Mouse (Mus musculus) gastrocnemius, postnatal 4 days (tissue): ENCODE data around the gene Synpo2l. TPM values are rescaled to one million over a fixed set of nuclear protein-coding genes. Genes with fewer than 3 reads are reported as not detected.
"Not testable (repeated sequence)": the region's sequence is repeated elsewhere in the genome, so short reads cannot be mapped to it uniquely, and the experiment has no call there.

Experiments used
- DNase-seq, 2 experiments: peaks; one replicate each; pipeline ENCODE4 v3.0.0; 2021 to 2022; ENCODE audit warnings: low spot score in 2 of 2, mixed read lengths in 2 of 2
- long read RNA-seq, 2 experiments: library from polyadenylated mRNA; stranded (forward); transcript quantifications; one replicate each; pipeline ENCODE4 v2.0.0; 2021
- total RNA-seq, 2 experiments: library from RNA; stranded (reverse); gene quantifications; 2 replicates each; pipeline ENCODE4 v1.2.3; 2021

Gene Synpo2l
- total RNA-seq, result 100 to 1,000 TPM; 274 to 291 TPM
- long read RNA-seq, experiment 1, full-length matches to known transcripts, result 144 of 320 reads
- long read RNA-seq, experiment 1, partial matches to known transcripts, result 6 of 320 reads
- long read RNA-seq, experiment 1, other reads (novel, unspliced or antisense), result 170 of 320 reads
- long read RNA-seq, experiment 2, full-length matches to known transcripts, result 198 of 418 reads
- long read RNA-seq, experiment 2, partial matches to known transcripts, result 15 of 418 reads
- long read RNA-seq, experiment 2, other reads (novel, unspliced or antisense), result 205 of 418 reads

DNA sequence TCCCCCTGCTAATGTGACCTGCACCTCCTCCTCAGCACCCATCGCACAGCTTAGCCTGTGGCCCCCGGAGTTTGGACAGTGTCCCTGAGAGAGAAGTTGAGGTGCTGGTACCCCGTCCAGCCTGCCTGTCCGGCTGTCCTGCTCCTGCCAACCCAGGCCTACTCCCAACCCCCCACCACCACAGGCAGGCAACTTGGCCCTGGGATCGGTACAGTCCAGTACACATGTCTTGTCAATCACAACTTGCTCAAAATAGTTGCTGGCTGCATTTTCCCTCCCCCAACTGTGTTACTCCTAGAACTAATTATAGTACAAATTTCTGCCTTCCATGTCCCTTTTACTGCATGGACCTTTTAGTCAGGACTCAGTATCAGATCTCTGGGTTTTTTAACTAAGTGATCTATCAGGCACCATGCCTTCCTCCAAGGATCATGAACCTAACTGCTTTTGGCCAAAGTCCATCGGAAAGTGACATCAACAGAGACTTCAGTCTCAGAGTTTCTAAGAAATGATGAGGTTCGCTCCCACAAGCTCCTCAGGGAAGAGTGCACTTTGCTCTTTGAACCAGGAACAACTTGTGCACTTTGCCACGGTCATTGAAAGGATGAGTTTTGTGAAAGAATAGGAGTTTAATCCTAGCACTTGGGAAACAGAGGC lies at the start of gene Synpo2l:
Gene Synpo2l, minus strand, starts transcription at position 201 of the 657 bp plus-strand sequence.
- peak in 1 of 2 experiments; percentile 59 for DNase-seq

DNA sequence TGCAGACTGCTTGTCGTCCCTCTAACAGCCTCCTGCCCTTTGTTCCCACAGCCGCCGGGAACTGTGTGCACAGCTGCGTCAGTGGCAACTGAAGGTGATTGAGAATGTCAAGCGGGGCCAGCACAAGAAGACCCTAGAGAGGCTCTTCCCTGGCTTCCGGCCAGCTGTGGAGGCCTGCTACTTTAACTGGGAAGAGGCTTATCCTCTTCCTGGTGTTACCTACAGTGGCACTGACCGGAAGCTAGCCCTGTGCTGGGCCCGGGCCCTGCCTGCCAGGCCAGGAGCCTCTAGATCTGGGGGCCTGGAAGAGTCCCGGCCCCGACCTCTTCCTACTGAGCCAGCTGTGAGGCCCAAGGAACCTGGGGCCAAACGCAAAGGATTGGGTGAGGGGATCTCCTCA lies 45.7 kb upstream of the Synpo2l start:
- no peak for DNase-seq

DNA sequence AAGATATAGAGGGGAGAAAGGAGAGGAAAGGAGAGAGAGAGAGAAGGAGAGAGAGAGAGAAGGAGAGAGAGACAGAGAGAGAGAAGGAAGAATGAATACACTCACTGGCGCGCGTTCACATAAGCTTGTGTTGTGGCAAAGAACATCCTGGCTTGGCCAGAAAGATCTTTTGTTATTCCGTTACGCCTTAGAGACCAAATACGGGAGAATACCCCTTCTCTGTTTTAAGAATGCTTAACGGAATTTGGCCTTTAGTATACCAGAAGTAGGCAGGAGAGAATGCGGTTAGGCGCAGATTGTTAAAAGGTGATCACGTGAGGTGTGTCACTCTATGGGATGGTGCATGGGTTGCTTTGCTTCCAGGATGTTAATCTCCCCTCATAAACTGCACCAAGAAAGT lies 40.1 kb upstream of the Synpo2l start:
- no peak for DNase-seq

DNA sequence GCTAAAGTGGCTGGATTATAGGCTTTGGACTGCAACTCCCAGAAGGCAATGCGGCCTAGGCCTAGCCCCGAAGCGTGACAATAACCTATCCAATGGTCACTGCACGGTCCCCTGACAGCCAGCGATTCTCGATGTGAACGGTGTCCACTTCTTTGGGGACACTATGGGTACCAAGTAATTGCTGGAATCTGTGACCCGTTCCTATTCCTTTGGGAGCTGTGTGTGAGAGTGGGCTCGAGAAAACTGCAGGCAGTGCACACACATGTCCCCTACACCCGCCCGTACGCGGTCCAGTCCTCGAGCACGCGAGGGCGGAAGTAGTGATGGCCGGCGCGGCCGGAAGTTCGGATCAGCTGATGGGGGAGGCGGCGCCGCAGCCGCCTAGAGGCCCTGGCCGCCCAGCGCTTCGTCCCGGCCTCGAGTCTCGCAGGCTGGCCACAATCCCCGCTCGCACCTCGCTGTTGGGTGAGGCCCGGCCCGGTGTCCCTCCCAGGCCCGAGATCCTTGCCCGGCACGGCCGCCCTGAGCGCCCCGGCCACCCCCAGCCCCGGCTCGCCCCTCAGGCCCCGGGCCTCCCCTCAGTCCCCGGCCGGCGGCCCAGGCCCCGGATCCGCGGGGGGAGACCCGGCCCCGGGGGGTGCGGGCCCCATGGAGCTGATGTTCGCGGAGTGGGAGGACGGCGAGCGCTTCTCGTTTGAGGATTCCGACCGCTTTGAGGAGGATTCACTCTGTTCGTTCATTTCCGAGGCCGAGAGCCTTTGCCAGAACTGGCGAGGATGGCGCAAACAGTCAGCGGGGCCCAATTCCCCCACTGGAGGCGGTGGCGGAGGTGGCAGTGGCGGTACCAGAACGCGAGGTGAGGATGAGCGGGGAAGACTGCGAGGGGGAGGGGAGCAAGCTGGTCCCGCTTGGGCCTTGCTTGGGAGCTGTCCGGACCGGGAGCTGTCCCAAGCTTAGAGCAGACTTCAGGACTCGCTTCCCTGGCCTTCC lies 39.3 kb upstream of the Synpo2l start, which contains the start of gene Zswim8:
Gene Zswim8, plus strand, starts transcription at position 352 of the 990 bp plus-strand sequence.
- DNase-seq, result peak; percentile 80 to 91

DNA sequence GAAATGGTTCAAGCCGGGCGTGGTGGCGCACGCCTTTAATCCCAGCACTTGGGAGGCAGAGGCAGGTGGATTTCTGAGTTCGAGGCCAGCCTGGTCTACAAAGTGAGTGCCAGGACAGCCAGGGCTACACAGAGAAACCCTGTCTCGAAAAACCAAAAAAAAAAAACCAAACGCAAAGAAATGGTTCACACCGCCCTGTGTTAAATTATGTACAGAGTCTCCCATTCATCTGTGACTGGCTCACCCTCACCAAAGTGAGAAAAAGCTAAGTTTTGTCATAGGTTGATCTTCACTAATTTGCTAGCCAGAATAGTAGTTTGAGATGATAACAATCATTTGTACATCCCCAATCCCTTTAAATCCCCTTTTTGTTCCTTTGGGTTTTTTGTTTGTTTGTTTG lies 35.3 kb upstream of the Synpo2l start:
- DNase-seq, result not testable (repeated sequence)

DNA sequence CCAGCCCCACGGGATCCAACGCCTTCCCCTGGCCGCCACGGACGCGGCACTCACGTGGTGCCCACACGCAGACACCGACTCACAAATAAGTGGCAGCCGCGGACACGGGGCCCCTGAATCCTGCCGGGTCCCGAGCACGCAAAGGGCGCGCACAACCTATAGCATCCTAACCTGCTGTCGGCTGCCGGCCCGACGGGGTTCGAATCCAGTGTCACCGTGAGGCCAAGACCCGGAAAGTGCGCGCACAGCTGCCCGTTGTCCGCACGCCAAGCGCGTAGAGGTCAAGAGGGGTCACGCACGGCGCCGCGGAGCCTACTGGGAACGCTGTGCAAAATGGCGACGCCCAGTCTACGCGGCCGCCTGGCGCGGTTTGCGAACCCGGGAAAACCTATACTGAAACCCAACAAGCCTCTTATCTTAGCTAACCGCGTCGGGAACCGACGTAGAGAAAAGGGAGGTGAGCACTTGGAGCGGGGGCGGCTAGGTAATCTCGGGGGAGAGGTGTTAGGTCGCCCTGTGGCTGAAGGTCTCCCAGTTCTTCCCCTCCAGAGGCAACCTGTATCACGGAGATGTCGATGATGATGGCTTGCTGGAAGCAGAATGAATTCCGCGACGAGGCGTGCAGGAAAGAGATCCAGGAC lies 34.7 kb upstream of the Synpo2l start, which contains the start of gene Chchd1:
Gene Chchd1, plus strand, starts transcription at position 266 of the 641 bp plus-strand sequence.
- DNase-seq, result peak; percentile 88 to 95

DNA sequence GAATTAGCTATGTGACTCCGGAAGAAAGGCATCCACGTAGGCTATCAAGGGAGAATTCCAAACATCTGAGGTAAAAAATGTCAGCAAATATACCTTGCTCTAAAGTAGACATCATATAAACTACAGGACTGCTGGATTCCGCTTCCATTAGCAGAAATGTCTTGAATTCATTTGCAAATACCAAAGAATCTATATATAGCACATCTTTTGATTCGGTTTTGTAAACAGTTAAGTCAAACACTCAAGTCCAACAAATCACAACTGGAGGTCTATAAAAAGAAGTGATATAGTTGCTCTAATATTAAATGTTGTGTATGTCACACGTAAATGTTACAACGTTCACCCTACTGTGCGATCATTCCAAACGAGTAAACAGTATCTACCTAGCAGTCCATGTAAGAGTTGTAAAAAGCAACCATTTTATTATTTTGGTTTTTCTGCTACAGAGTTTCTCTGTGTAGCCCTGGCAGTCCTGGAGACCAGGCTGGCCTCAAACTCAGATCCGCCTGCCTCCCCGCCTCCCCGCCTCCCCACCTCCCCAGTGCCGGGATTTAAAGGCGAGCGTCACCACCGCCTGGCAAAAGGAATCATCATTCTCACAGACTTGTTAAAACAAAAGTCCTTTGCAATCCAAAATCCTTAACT lies 34.1 kb upstream of the Synpo2l start:
- no peak for DNase-seq

DNA sequence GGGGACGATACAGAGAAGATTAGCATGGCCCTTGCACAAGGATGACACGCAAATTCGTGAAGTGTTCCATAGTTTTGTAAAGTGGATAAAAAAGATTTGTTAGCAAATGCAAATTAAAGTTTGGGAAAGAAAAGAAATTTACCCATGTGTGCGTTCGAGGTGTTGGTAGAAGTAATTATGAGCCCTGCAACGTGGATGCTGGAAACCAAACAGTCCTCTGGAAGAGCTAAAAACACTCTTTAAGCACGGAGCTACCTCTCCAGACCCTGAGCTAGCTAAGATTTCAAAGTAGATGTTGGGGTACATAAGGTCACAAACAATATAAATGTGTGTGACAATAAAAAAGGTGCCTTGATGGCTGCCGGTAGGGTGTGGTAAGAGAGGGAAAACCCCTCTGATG lies 33.4 kb upstream of the Synpo2l start:
- no peak for DNase-seq

DNA sequence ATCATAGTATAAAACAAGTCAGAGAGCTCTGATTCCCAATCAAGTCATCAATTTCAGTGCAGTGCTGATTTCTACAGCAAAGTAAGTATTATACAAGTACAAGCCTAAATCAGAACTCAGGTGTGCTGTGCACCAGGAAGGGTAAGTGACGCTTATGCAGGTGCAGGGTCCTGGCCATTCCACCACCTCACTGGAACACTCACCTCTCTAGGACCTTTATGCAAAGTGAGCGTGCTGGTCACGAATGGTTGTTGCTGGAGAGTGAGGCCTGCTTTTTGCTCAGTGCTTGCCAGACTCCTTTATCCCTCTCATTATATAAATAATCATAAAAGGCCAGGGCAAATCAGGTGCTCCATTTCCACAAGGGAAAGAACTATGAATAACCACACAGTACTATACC lies 32.2 kb upstream of the Synpo2l start:
- DNase-seq, result no peak

DNA sequence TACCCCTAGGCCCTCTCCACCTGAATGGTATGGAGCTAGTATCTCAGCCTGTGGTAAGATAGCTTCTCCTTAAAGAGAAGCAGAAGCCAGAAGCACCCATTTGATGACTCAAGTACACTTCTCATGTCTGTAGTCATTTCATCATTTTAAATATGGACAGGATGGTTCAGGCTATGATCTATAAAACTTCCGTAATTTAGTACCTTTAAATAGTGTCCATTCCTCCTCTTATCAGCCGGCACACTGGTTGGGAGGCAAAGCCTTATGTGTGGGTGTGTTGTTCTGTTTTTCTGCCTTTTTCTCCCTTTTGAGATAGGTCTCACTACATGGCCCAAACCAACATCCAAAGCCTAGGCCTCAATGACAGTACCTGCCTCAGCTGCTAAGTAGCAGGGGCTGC lies 30.4 kb upstream of the Synpo2l start:
- DNase-seq, result no peak

DNA sequence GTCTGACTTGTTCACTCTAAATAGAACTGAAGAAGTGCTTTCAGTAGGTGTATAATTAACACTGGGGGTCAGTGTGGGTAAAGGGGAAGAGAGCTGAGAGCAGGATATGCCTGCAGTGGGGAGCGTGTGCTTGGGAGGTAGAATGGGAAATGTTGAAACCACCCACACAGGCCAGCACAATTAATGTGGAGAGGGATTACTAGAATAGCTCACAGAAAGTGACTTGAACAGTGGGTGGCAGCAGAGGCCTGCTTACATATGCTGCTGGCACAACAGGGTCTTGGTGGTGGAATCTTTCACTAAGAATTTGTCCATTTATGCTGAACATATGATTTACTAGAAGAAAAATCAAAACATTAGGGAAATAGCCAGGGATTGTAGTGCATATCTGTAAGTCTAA lies 28.8 kb upstream of the Synpo2l start:
- DNase-seq, result no peak

DNA sequence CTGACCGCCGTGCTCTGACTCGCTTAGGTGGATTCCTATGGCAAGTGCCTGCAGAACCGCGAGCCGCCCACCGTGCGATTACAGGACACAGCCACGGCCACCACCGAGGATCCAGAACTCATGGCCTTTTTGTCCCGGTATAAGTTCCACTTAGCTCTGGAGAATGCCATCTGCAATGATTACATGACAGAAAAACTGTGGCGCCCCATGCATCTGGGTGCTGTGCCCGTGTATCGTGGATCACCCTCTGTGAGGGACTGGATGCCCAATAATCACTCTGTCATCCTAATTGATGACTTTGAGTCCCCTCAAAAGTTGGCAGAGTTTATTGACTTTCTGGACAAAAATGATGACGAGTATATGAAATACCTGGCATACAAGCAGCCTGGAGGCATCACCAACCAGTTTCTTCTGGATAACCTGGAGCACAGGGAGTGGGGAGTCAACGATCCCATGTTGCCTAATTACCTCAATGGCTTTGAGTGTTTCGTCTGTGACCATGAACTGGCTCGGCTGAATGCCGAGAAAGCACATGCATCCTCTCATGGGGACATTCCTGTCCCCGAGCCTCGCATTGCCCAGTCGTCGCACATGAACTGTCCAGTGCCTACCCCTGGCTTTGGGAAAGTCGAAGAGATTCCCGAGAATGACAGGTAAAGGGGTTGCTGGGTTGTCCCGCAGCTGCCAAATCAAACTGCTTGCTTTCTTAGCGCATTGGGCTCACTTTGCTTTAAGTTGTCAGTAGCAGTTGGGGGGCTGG lies 27.8 kb upstream of the Synpo2l start:
- no peak for DNase-seq

DNA sequence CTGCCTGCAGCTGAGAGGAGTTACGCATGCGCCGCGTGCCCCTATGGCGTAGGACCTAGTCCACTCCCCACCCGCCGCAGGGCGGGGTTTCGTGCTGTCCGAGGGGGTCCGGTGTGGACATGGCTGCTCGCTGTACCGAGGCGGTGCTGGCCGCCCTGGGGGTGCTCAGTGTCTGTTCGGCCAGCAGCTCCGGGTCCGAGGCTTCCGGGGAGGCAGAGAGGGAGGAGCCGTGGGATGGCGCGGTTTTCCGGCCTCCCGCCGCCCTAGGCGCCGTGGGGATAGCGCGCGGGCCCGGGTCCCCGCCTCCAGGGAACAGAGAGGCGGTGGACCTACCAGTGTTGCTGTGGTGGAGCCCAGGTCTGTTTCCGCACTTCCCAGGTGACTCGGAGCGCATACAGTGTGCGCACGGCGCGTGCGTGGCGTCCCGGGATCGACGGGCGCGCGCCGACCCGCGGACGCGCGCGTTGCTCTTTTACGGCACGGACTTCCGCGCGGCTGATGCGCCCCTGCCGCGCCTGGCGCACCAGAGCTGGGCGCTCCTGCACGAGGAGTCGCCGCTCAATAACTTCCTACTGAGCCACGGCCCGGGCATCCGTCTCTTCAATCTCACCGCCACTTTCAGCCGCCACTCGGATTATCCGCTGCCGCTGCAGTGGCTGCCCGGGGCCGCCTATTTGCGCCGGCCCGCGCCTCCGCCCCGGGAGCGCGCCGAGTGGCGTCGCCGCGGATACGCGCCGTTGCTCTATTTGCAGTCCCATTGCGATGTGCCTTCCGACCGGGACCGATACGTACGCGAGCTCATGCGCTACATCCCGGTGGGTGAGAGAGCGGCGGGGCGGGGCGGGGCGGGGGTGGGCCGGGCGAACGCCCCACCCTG lies 27.0 kb upstream of the Synpo2l start, which contains the start of gene Fut11:
Gene Fut11, plus strand, starts transcription at position 85 of the 877 bp plus-strand sequence.
- DNase-seq, result peak; percentile 83 to 92

DNA sequence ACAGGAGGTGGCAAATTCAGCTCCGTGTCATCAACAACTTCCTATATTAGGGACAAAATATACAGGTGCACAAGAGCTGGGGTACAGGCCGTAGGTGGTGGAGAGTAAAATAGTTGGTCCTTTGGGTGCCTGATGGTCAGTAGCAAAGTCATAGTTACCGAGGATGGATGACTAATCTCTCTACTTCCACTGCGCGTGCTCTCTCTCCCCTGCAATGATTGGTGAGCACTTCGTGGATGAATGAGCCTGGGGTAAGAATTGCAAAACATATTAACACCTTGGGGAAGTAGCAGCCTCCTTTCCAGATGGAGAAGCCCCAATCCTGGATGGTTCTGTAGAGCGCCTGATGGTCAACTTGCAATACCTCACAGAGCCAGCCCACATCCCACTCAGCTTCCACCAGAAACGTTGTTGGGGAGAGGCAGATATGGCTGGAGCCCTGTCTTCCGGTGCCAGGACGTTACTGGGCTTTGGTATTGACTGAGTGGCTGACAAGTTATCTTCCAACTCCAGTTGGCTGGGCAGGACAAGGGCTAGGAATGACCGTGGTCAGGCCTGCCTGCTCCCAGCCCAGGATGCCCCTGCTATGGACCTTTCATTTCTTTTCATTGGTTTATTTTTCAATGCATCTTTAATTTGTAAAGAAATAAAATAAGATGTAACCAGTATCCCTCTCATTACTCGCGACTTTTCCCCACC lies 26.2 kb upstream of the Synpo2l start:
- DNase-seq, result peak in 1 of 2 experiments; percentile 25

DNA sequence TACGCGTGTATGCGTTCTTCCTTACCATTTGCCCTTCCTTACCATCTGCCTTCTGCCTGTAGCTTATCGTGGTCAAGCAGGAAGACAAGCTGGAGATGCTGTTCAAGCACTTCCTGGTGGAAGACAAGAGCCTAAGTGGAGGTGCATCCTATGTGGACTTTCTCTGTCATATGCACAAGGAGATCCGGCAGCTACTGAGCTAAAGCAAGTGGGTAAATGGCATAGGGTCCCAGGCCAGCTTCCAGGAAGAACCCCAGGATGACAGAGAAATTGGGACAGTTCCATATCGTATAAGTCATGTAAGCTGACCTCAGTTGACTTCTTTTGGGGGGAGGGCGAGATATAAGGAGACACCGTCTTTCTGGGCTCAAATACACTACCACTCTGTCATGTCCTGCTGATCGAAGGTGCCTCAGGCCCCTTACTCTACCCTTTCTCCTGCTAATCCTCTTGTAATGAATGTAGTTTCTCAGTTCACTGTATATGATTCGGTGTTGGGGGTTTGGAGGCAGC lies 25.5 kb upstream of the Synpo2l start:
- no peak for DNase-seq

DNA sequence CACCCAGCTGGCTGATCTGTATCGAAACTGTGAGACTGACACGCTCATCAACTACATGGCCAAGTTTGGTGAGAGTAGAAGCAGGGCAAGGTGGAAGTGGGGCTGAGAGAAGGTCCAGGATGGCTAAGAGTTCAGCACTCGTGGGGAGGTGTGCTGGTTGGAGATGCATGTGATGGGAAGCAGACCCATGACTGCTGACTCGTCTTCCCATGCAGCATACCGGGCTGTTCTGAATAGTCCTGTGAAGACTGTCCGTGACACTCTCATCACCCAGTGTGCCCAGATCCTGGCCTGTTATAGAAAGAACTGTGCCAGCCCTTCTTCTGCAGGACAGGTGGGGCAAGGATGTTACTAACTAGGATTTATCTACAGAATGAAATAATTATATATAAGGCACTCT lies 23.6 kb upstream of the Synpo2l start:
- no peak for DNase-seq

DNA sequence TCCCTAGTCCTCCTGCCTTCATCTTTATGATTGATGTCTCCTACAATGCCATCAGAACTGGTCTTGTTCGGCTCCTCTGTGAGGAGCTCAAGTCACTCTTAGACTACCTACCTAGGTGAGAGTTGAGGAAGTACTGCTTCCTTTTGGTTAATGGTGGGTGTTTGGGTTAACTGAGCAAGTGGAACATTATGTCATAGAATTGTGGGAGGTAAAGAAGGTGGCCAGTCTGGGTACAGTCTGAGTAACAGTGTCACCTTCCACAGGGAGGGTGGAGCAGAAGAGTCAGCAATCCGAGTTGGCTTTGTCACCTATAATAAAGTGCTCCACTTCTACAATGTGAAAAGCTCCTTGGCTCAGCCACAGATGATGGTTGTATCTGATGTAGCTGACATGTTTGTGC lies 20.9 kb upstream of the Synpo2l start:
- no peak for DNase-seq

DNA sequence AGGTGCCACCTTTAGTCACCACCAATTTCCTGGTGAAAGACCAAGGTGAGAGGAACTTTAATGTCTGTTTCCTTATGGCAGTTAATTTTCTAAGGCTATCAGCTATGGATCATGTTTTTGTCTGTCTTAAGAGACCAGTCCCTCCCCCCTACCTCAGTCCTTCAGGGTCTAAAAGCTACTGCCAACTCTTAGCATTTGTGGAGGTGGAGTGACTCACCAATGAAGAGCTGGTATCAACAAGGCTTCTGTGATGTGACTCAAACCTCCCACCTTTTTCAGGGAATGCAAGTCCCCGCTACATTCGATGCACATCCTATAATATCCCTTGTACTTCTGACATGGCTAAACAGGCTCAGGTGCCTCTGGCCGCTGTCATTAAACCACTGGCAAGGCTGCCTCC lies 18.4 kb upstream of the Synpo2l start:
- DNase-seq, result no peak
